Mouse (Mus musculus) thymus, postnatal 0 days (tissue): ENCODE measurements around the gene Hmga2. TPM values are rescaled to one million over a fixed set of nuclear protein-coding genes. Genes with fewer than 3 reads are reported as not detected.

Experiments used
- DNase-seq: peaks from one replicate; pipeline ENCODE4 v3.0.0-alpha.2; 2015; ENCODE audit warnings: low spot score
- polyA plus RNA-seq: library from polyadenylated mRNA; unstranded; fragments of >200 nt; fragmentation: Nextera tagmentation; extraction: Ambion mirVana; gene quantifications from 2 replicates; pipeline ENCODE4 v1.2.1, GENCODE M21; 2015

The Hmga2 gene
- 0.73 and 1.1 TPM in 2 replicates for polyA plus RNA-seq

DNA sequence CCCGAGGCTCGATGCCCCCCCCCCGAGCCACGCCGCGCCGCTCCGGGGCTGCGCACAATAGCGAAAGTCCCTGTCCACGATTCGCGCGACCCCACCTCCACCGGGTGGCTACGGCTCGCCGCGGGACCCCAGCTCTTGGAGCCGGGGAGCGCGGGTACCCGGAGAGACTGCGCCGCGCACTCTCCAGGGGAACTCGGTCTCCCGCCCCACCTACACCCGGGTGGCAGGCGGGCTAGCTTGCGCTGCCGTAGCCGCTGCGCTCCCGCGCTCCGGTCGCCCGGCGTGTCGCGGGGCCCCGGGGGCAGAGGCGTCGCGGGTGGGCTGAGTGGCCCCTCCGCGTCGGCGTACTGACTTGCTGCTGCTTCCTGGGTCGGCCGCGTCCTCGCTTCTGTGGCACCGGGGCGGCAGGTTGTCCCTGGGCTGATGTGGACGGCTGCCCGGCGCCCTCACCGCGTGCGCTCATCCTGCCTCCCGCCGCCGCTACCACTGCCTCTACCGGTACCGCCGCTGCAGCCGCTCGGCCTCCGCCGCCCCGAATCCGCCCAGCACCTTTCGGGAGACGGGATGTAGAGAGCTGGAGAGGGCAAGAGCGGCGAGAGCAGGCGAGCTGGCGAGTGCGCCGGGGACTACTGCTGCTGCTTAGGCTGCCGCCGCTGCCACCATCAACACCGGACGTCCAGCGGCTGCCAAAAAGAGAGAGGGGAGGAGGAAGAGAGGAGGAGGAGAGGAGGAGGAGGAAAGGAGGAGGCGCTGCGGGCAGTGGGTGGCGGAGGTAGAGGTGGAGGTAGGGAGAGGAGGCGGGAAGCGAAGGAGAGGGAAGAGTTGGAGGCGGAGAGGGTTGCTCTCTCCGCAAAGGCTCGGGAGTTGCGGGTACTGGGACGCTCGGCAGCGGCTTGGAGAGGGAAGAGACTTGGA, at the start of gene Hmga2:
TSS of gene Hmga2 (minus strand) at position 869 of the 915 bp plus-strand sequence.
- no peak for DNase-seq

DNA sequence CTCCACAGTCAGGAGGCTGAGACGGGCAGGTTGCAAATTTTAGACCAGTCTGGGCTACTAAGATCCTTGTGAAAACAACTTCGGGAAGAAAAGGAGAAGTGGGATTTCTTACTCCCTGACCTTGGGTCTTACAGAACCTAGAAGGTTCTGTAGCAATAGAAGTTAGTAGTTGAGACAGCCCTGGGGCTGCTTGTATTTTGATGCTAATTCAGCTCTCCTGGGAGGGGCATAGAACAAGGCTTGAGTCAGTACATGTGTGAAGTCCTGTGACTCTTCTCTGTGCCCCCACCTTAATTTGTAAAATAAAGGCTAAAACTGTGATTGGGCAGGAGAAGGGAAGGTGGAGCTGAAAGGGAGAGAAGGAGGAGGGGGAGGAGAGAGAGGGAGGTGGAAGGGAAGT, 46.7 kb upstream of the Hmga2 start:
- no peak for DNase-seq

DNA sequence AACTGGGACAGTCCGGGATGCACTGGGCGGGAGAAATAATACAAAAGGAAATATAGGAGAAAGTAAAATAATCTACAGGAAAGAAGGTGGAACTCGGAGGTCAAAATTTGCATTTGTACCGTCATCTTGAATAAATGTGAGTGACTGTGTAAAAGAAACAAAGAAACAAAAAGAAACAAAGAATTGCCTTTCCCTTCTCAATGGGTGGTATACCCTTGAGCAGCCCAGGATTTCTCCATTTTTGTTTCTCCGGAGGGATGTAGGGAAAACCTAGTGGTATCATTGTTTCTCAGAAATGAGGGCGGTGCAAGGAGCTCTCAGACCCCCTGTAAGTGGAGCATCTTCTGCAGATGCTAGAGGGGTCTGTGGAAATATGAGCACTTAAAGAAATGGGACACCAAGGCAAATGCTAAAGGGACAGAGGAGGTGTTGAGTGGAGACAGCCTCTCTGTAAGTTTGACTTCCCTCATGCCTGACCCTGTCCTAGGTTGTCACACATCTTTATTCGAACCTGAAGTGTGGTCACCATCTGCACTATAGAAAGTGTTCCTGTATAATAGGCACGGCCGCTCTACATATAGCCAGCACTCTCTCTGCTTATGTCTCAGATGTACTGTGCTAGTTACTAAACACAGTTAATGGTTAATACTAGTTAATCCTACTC, 45.8 kb upstream of the Hmga2 start:
- no peak for DNase-seq

DNA sequence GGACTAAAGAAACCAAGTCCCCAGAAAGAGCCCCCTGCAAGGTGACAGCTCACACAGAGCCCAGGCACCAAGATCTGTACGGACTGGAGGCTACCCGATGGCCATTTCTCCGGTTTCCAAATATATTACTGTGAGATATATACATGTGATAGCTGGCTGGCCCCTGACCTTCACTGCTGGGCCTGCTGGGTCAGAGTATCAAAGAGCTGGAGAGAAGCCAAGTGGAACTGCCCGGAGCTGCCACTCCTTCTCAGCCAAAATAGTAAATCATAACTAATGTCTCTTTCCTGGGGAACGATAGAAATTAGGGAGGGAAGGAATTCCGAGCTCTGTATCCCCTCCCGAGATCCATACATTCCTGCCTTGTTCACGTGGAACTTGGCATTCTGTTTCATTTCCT, 40.0 kb upstream of the Hmga2 start:
- no peak for DNase-seq

DNA sequence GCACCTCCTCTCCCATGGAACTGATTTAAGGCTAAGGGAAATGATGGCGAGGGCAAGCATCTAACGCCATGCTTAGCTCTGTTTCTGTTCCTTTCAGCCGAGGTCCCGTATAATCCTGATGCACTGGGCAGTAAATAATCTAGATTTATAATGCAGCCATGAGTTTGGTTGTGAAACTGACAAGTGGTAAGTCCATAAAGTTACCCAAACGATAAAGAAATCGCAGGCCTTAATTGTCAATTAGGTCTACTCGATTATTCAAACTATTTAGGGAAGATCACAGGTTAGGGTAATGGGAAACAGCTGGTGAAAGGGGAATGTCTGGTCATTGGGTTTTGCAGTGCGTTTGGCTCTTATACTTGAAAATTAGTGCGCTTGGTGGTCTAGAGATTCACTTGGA, 37.5 kb upstream of the Hmga2 start:
- DNase-seq: no peak

DNA sequence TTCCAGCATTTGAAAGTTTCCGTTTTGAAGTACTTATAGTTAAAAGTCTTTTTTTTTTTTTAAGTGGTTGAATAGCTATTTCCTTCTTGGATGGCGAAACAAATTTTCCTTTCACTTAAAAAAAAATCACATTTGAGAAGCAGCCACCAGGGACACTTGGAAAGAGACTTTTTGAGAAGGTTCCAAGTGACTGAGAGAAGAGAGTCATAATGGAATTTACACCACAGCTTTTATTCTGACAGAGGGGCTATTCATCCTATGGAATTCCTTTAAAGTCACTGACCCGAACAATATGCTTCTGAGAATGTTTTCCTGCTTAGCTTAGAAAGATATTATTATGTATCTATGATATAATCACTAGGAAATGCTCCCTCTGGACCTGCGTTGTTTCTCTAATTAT, 36.7 kb upstream of the Hmga2 start:
- DNase-seq: no peak

DNA sequence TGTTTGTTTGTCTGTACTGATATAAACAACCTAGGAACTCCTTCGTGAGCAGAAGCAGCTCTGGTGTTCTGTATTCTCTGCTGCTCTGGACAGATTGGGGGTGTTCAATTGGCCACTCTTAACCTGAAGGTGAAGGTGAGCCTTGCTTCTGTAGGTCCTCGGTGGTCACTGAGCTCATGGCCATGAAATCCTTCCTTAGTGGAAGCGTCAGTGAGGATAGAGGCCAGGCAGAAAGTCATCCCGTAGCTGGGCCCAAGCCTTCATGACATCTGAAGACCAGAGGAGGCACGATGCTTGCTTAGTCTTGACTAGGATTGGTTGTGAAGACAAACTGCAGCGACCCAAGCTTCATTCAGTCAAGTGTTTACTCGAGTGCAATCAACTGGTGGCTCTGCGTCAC, 35.9 kb upstream of the Hmga2 start:
- no peak for DNase-seq

DNA sequence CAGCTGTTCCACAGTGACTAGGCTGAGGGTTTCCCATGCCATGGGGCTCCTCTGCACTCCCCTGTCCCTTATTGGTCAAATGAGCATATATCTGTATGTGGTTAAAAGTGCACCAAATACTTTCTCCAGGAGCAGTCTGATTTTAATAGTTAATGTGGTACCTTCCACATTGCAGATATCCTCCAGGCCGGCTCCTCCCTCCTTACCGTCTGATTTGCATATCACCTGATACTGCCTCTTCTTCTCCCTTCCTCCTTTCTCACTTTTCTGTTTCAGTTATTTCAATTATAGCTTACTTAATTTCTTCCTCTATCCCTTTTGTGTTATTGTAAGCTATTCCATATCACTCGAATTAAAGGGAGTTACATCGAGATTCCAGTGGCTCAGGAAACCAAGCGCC, 27.7 kb upstream of the Hmga2 start:
- no peak for DNase-seq

DNA sequence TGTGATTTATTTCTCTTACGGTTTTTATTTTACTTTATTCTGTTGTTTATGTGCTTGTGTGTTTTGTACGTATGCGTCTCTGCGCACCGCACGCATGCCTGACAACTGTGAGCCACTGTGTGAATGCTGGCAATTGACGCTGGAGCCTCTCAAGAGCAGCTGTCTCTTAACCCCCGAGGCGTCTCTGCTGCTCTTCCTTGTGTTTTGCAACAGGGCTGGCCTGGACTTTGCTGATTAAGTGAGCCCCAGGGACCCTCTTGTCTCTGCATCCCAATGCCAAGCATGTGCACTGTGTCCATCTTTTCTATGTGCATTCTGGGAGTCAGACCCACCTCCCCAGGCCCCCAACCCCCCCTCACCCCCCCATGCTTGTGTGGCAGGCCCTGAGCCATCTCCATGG, 24.5 kb upstream of the Hmga2 start:
- DNase-seq: no peak

DNA sequence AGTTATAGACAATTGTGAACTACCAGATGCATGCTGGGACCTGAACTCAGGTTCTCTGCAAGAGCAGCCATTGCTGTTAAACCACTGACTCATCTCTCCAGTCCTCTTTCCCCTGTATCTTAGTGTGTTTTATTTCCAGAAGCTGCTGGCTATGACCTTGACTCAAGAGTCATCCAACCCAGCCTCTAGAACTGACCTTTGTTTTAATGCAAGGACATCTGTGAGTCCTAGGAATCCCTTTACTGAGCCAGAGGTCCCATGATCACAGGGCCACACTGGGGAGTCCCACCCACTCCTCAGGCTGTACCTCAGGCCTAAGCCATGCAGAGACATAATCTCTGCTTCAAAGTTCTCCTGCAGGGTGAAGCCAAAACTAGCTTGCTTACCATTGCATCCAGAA, 21.8 kb upstream of the Hmga2 start:
- DNase-seq: no peak

DNA sequence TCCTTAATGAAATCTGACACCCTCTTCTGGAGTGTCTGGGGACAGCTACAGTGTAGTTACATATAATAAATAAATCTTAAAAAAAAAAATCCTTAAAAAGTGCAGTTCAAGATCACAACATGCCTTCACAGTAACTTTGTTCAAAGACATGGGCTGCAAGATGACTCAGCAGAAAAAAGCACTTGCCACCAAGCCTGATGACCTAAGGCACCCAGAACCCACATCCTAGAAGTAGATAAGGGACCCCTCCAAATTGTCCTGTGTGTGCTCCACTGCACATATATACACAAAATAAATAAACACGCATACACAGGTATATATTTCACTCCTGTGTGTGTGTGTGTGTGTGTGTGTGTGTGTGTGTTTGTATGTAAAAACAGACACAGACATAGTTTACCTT, 18.4 kb upstream of the Hmga2 start:
- DNase-seq: no peak

DNA sequence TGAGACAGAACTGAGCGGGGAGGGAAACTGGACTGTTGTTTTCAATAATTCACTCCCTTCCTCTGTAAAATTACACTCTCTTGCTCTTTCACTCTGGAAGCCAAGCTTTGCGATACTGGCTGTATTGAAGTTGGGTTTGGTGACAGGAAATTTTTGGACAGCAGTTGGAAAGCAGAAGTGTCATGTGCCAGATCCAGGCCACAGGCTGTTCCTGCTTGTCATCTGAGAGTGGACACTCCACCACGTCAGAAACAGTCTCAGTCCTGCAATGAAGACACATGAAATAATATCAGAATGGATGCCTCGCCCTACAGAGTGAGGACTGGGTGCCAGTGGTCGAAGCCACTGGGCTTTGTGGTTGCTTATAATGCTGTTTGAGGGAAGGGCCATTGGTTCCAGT, 15.2 kb upstream of the Hmga2 start:
- DNase-seq: no peak

DNA sequence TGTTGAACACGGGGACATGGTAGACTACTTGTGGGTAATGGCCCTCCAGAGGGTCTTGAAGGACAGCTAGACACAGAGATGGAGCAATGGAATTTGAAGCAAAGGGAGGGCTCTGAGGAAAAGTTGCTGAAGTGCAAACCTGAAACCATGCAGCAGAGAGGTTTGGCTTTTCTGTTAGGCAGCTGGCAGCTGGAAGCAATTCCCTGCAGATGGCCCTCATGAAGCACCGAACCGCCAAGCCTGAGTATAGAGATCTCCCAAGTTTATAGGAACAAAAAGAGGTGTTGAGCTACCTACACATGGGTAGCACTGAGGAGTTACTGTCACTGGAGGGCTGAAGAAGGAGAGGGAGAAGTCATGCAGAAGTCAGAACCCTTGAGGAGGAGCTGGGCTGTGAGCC, 13.3 kb upstream of the Hmga2 start:
- DNase-seq: no peak

DNA sequence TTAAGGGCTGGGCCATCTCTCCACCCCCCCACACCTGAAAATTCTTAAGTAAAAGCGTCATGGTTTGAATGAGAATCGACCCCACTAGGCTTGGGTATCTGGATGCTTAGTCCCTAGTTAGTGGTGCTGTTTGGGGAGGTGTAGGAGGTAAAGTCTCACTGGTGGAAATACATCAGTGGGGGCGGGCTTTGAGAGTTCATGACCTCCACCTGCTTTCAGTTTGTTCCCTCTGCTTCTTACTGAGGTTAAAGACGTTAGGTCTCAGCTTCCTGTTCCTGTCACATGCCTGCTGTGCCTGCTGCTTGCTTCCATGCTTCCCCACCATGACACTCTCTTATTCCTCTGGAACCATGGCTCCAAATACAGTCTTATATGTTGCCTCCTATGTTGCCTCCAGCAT, 12.3 kb upstream of the Hmga2 start:
- no peak for DNase-seq

DNA sequence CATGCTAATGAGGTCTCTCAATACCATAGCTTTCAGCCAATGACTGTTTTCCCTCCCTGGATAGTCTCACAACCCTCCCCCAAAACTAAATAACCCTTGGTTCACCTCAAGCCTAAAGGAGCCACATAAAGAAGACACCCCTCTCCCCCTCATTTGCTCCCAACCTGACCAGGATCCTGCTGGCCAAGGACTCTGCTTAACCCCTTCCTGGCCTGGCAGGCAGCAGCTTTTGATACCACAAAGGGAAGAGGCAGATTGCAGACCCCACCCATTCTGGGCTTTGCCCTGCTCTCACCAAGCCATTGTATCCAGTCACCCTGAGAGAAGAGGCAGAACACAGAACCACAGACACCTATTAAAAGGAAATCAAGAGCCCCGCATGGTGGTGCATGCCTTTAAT, 11.6 kb upstream of the Hmga2 start:
- DNase-seq: no peak

DNA sequence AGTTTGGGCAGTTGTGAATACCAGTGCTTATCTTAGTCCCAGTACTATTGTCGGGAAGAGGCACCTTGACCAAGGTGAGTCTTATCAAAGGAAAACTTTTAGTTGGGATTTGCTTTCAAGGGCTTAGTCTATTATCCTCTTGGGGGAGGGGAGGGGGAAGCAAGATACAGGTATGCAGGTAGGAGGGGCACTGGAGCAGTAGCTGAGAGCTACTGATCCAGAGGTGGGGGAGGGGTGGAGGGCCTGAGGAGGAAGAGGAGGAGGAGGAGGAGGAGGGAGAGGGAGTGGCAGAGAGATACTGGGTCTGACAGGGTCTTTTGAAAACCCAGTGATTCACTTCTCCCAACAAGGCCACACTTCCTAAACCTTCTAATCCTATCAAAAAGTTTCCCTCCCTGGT, 9.2 kb upstream of the Hmga2 start:
- DNase-seq: no peak

DNA sequence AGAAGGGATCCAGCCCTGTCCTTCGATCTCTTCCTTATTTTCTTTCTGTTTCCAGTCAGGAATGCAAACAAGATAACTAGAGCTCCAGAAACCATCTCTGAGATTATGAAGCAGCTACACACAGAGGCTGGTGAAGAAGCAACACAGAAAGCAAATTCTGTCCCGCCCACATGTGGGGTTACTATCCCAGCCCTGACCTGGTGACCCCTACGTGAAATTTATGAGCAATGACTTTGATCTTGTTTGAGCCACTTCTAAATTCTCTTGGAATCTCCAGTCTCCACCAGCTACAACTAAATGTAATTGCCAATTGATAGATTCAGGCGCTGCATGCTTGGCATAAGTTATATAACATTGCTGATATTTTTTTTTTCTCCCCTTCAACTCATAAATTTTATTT, 7.9 kb upstream of the Hmga2 start:
- no peak for DNase-seq

DNA sequence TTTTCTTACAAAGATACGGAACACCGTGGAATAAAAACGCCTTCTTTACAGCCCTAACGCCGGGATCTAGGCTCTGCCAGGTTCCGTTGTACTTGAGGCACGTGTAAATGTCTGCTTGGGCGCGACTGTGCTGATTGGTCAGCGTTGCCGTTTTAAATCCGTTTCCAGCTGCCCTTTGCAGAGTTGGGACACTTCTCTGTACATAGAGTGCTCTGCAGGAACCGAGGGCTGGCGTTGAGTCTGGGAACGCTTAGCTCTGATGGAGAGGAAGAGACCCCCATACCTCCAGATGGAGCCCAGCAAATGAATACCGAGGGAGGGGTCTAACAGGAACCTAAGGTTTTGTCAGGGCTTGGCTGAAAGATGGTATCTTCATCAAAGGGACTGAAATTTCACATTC, 1.9 kb upstream of the Hmga2 start:
- DNase-seq: no peak

DNA sequence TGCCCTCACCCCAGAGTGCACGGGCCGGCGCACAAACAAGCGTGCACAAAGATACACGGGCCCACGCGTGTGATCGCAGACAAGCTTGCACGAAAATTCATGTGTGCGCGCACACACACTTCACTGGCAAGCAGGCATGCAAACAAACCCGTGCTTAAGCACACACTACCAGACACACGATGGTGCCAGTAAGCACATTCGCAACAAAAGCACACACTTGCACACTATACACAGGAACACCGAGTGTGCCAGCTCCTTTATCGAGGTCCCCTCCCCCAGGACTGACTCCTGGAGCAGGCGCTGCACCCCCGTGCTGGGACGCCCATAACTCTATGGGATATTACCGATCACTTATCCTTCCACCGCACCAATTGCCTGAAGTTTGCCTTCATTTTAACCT, 1.2 kb upstream of the Hmga2 start:
- DNase-seq: no peak

DNA sequence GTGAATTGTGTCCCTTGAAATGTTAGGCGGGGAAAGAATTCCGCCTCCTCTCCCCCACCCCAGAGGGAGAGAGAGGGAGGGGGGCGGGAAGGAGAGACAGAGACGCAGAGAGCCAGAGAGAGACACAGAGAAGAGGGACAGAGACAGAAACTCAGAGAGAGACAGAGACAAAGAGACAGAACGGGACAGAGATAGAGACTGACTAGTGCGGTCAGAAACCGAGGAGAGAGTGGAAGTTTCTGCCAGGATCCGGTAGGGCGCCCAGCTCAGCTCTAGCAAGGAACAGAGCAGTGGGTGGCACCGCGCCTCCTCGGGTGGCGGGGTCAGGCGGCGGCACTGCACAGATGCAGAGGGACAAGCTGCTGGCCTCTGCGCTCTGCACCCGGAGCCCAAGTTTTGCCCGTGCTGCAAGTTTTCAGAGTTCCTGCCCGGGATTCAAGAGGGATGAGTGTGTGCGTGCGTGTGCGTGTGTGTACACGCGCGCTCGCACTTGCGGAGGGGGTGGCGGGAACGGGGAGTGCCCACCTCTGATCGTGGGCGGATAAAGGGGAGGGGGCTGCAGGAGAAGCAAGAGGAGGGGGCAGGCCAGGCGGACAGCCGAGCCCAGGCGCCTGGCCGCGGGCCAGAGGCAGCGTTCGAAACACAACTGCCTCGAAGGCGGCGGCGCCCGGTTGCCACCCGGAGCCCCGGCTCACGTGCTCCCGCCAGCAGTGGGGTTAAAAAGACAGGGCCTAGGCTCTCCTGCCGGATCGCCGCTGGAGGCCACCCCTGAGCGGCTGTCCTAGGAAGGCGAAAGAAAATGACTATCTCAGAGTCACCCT, 457 bp upstream of the Hmga2 start:
- no peak for DNase-seq

DNA sequence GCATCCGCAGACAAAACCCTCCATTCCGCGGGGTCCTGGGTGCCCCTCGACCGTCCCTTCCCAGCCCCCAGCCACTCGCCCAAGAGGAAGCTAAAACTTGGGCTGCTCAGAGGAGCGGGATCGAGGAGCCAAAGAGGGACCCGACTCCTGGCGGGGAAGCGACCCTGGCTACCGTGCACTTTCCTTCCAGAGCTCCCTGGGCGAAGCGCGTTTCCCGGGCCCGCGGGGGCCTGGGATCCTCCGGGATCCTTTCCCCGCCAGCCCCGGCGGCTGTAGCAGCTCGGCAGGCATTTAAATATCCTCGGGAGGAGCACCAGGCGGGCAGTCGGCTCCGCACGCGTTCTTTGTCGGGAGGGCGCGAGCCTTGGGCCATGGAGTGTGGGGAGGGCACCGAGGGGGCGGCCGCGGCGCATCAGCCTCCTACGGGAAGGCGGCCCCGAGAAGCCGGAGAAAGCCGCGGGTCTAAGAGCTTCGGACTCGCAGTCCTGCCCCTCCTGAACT, 1.2 kb downstream of the Hmga2 start:
- DNase-seq: no peak

DNA sequence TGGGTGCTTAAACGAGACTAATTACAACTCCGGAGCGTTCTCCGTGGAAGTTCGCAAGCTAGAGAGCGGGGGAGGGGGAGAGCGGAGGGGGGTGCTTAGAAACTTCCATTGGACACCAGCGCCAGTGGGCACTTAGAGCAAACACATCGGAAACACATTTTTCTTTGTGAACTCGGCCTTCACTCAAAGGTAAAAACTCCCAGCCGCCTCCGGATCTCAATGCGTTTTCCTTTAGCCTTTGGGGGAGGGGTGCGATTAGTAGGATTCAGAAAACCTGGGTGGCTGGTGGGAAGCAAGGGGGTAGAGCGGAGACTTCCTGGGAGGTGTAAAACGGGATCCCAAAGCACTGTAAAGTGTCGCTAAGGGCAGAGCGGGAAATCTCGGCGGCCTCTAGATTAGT, 2.0 kb downstream of the Hmga2 start:
- no peak for DNase-seq
